Mouse (Mus musculus): Measurements from ENCODE around the gene Gm17416.

The Gm17416 gene

GRCm38 (mm10) chr2:152569038-152569437 lies at the start of gene Gm17416:
Gm17416 (plus strand) TSS chr2:152569338.
- DNase-seq (ENCODE audit: low spot score in 2 of 2), result no peak

GRCm38 (mm10) chr2:152539944-152540710 lies 29.0 kb upstream of the Gm17416 start, which contains the start of gene Defb29:
Defb29 (minus strand) TSS chr2:152540098.
- no peak for DNase-seq (ENCODE audit: low spot score in 2 of 2)

GRCm38 (mm10) chr2:152541979-152542378 lies 27.2 kb upstream of the Gm17416 start:
- DNase-seq (ENCODE audit: low spot score in 2 of 2), result no peak

- no peak for DNase-seq (ENCODE audit: low spot score in 2 of 2)
These were observed 26.2 kb upstream of the Gm17416 start for GRCm38 (mm10) chr2:152542897-152543296.

GRCm38 (mm10) chr2:152543478-152543877 lies 25.7 kb upstream of the Gm17416 start:
- no peak for DNase-seq (ENCODE audit: low spot score in 2 of 2)

GRCm38 (mm10) chr2:152544691-152545090 lies 24.4 kb upstream of the Gm17416 start:
- peak in 1 of 2 experiments; percentile 20 for DNase-seq (ENCODE audit: low spot score in 2 of 2)

- DNase-seq (ENCODE audit: low spot score in 2 of 2), result no peak
These were observed 21.0 kb upstream of the Gm17416 start for GRCm38 (mm10) chr2:152548124-152548523.

- peak; percentile 20 to 54 for DNase-seq (ENCODE audit: low spot score in 2 of 2)
These were observed 15.2 kb upstream of the Gm17416 start for GRCm38 (mm10) chr2:152553774-152554423.

- no peak for DNase-seq (ENCODE audit: low spot score in 2 of 2)
These were observed 12.5 kb upstream of the Gm17416 start for GRCm38 (mm10) chr2:152556655-152557054.

- no peak for DNase-seq (ENCODE audit: low spot score in 2 of 2)
These were observed 743 bp downstream of the Gm17416 start for GRCm38 (mm10) chr2:152569881-152570280.

- no peak for DNase-seq (ENCODE audit: low spot score in 2 of 2)
These were observed 1.2 kb downstream of the Gm17416 start for GRCm38 (mm10) chr2:152570313-152570712.

- no peak for DNase-seq (ENCODE audit: low spot score in 2 of 2)
These were observed 3.1 kb downstream of the Gm17416 start, which contains the start of gene Defb21 for GRCm38 (mm10) chr2:152572114-152572794. Defb21 (plus strand) TSS chr2:152572744.

- no peak for DNase-seq (ENCODE audit: low spot score in 2 of 2)
These were observed 4.3 kb downstream of the Gm17416 start for GRCm38 (mm10) chr2:152573484-152573883.

- DNase-seq (ENCODE audit: low spot score in 2 of 2), result no peak
These were observed 11.0 kb downstream of the Gm17416 start, which contains the start of gene Defb19 for GRCm38 (mm10) chr2:152580107-152580506. Defb19 (minus strand) TSS chr2:152580312.

GRCm38 (mm10) chr2:152580612-152581011 lies 11.5 kb downstream of the Gm17416 start:
- DNase-seq (ENCODE audit: low spot score in 2 of 2), result no peak

GRCm38 (mm10) chr2:152586926-152587560 lies 17.9 kb downstream of the Gm17416 start:
- DNase-seq (ENCODE audit: low spot score in 2 of 2), result no peak

- DNase-seq (ENCODE audit: low spot score in 2 of 2), result no peak
These were observed 19.3 kb downstream of the Gm17416 start for GRCm38 (mm10) chr2:152588450-152588849.

GRCm38 (mm10) chr2:152589021-152589420 lies 19.9 kb downstream of the Gm17416 start:
- DNase-seq (ENCODE audit: low spot score in 2 of 2), result no peak

- no peak for DNase-seq (ENCODE audit: low spot score in 2 of 2)
These were observed 30.2 kb downstream of the Gm17416 start, which contains the start of gene Defb45 for GRCm38 (mm10) chr2:152599299-152599698. Defb45 (minus strand) TSS chr2:152599399.

- no peak for DNase-seq (ENCODE audit: low spot score in 2 of 2)
These were observed 30.9 kb downstream of the Gm17416 start for GRCm38 (mm10) chr2:152600076-152600475.

GRCm38 (mm10) chr2:152601275-152601960 lies 32.3 kb downstream of the Gm17416 start:
- no peak for DNase-seq (ENCODE audit: low spot score in 2 of 2)

Measured in urinary bladder, postnatal 36 days (tissue).